Mouse (Mus musculus) heart, embryonic 13.5 days (tissue): ENCODE data around the gene Cep97. TPM values are rescaled to one million over a fixed set of nuclear protein-coding genes. Genes with fewer than 3 reads are reported as not detected.

Source experiments
- ATAC-seq: fragments of 200-750 bp; cut with Nextera tagmentation; 2 replicates; pipeline ENCODE4 v1.8.0; 2017; ENCODE audit warnings: moderate TSS enrichment; ENCODE audit not compliant: insufficient number of reproducible peaks, low FRiP score, low TSS enrichment; ENCODE audit errors: extremely low read depth
- H3K27ac ChIP-seq: fragments of 300-500 bp; sonication (generic); replicated peaks from 2 replicates; pipeline ENCODE4 v1.5.1; 2015; ENCODE audit warnings: moderate library complexity, mild to moderate bottlenecking, inconsistent platforms
- H3K27me3 ChIP-seq: fragments of 300-500 bp; sonication (generic); replicated peaks from 2 replicates; pipeline ENCODE4 v1.6.1; 2015; ENCODE audit warnings: mild to moderate bottlenecking, inconsistent platforms
- H3K36me3 ChIP-seq: fragments of 300-500 bp; sonication (generic); 2 replicates; pipeline ENCODE4 v1.6.1; 2015; ENCODE audit warnings: mild to moderate bottlenecking, inconsistent platforms
- H3K4me1 ChIP-seq: fragments of 300-500 bp; sonication (generic); 2 replicates; pipeline ENCODE4 v1.6.1; 2015; ENCODE audit warnings: inconsistent platforms
- H3K4me2 ChIP-seq: fragments of 300-500 bp; sonication (generic); 2 replicates; pipeline ENCODE4 v1.6.1; 2015; ENCODE audit warnings: inconsistent platforms, mild to moderate bottlenecking, moderate library complexity
- H3K4me3 ChIP-seq: fragments of 300-500 bp; sonication (generic); 2 replicates; pipeline ENCODE4 v1.5.1; 2015; ENCODE audit warnings: moderate library complexity, mild to moderate bottlenecking, inconsistent platforms
- H3K9ac ChIP-seq: fragments of 300-500 bp; sonication (generic); 2 replicates; pipeline ENCODE4 v1.6.1; 2015; ENCODE audit warnings: inconsistent platforms, mild to moderate bottlenecking, moderate library complexity
- H3K9me3 ChIP-seq: fragments of 300-500 bp; sonication (generic); 2 replicates; pipeline ENCODE4 v1.6.1; 2016; ENCODE audit warnings: inconsistent platforms
- WGBS: fragments of 180-500 bp; shearing (Covaris S2); methylation state at CpG from one replicate; pipeline ENCODE4 v1.1.7; 2015; ENCODE audit warnings: mixed read lengths; 5-methylcytosine and 5-hydroxymethylcytosine counted together
- polyA plus RNA-seq: library from polyadenylated mRNA; unstranded; fragments of >200 nt; fragmentation: Nextera tagmentation; extraction: Ambion mirVana; gene quantifications from 2 replicates; pipeline ENCODE4 v1.2.1, GENCODE M21; 2015

Cep97 gene
- polyA plus RNA-seq, result 7.5 and 9.1 TPM in 2 replicates

- H3K4me3 ChIP-seq, result peak within 1 kb of the TSS; percentile 85
- peak; percentile 94 for ATAC-seq
- peaks cover 12% of the 10 kb centered on the region for H3K36me3 ChIP-seq
- peak within 1 kb of the TSS; percentile 89 for H3K9ac ChIP-seq
- no peaks in the 10 kb centered on the region for H3K27me3 ChIP-seq
- peak within 1 kb of the TSS; percentile 85 for H3K4me2 ChIP-seq
- under 1% methylated on average over 24 of the region's 24 CpGs for WGBS
- 0 out of 2 replicates have a peak, but pooled peaks cover 4% of the 10 kb centered on the region for H3K9me3 ChIP-seq
- H3K4me1 ChIP-seq, result peaks cover 4% of the 10 kb centered on the region; the same call in 1 of the 2 replicates
- H3K27ac ChIP-seq, result peak within 1 kb of the TSS; percentile 73
Measured at GRCm38 (mm10) chr16:55934453-55935037, at the start of gene Cep97. Gene Cep97, minus strand, starts transcription at chr16:55934855.

GRCm38 (mm10) chr16:55974903-55975285, 40.2 kb upstream of the Cep97 start:
- WGBS, result 7% methylated on average over 14 of the region's 14 CpGs

GRCm38 (mm10) chr16:55974256-55974902, 39.7 kb upstream of the Cep97 start:
- H3K4me2 ChIP-seq, result peak overlapping the region; percentile 79
- H3K9ac ChIP-seq, result peak overlapping the region; percentile 96
- peak overlapping the region; percentile 100 for H3K4me3 ChIP-seq
- H3K9me3 ChIP-seq, result no peaks in the 10 kb centered on the region
- peak overlapping the region; percentile 93 for H3K27ac ChIP-seq
- H3K4me1 ChIP-seq, result peaks cover 37% of the 10 kb centered on the region
- peak; percentile 84 for ATAC-seq
- no peaks in the 10 kb centered on the region for H3K27me3 ChIP-seq
- H3K36me3 ChIP-seq, result peaks cover 45% of the 10 kb centered on the region
- under 1% methylated on average over 51 of the region's 55 CpGs for WGBS

More at GRCm38 (mm10) chr16:55974903-55975285, 40.2 kb upstream of the Cep97 start:
- Histone ChIP-seq H3K4me3 (peak overlapping the region; percentile 100), H3K27ac (peak overlapping the region; percentile 93), H3K36me3 (peaks cover 39% of the 10 kb centered on the region), H3K4me1 (peaks cover 32% of the 10 kb centered on the region), H3K27me3 (no peaks in the 10 kb centered on the region), H3K4me2 (peak overlapping the region; percentile 79), H3K9me3 (no peaks in the 10 kb centered on the region), H3K9ac (peak overlapping the region; percentile 96)
- ATAC-seq, result no peak

GRCm38 (mm10) chr16:55973431-55974255, 39.0 kb upstream of the Cep97 start, which contains the start of gene Zbtb11:
Gene Zbtb11, plus strand, starts transcription at chr16:55973883.
- under 1% methylated on average over 76 of the region's 86 CpGs for WGBS
- no peaks in the 10 kb centered on the region for H3K9me3 ChIP-seq
- peak within 1 kb of the TSS; percentile 93 for H3K27ac ChIP-seq
- peaks cover 43% of the 10 kb centered on the region for H3K4me1 ChIP-seq
- H3K9ac ChIP-seq, result peak within 1 kb of the TSS; percentile 96
- H3K36me3 ChIP-seq, result peaks cover 51% of the 10 kb centered on the region
- peak within 1 kb of the TSS; percentile 100 for H3K4me3 ChIP-seq
- no peaks in the 10 kb centered on the region for H3K27me3 ChIP-seq
- ATAC-seq, result peak; percentile 91
- peak within 1 kb of the TSS; percentile 79 for H3K4me2 ChIP-seq

GRCm38 (mm10) chr16:55972626-55973201, 38.1 kb upstream of the Cep97 start:
- peaks cover 45% of the 10 kb centered on the region for H3K36me3 ChIP-seq
- H3K4me3 ChIP-seq, result peak overlapping the region; percentile 100
- H3K27me3 ChIP-seq, result no peaks in the 10 kb centered on the region
- peak overlapping the region; percentile 79 for H3K4me2 ChIP-seq
- WGBS, result 53% methylated on average over 10 of the region's 10 CpGs
- H3K9ac ChIP-seq, result peak overlapping the region; percentile 71
- peaks cover 51% of the 10 kb centered on the region for H3K4me1 ChIP-seq
- H3K9me3 ChIP-seq, result no peaks in the 10 kb centered on the region
- H3K27ac ChIP-seq, result peak overlapping the region; percentile 60
- no peak for ATAC-seq

- Histone ChIP-seq H3K4me3 (no peak overlapping the region), H3K27me3 (no peaks in the 10 kb centered on the region), H3K9me3 (no peaks in the 10 kb centered on the region), H3K36me3 (peaks cover 49% of the 10 kb centered on the region), H3K9ac (no peak overlapping the region), H3K27ac (no peak overlapping the region), H3K4me1 (peaks cover 57% of the 10 kb centered on the region), H3K4me2 (no peak overlapping the region)
- WGBS, result 76% methylated on average over 6 of the region's 6 CpGs
- no peak for ATAC-seq
Measured at GRCm38 (mm10) chr16:55971735-55972615, 37.3 kb upstream of the Cep97 start.

GRCm38 (mm10) chr16:55970416-55970815, 35.8 kb upstream of the Cep97 start:
- Histone ChIP-seq H3K9me3 (no peaks in the 10 kb centered on the region), H3K36me3 (peaks cover 49% of the 10 kb centered on the region), H3K4me3 (no peak overlapping the region), H3K9ac (no peak overlapping the region), H3K4me2 (no peak overlapping the region), H3K4me1 (peaks cover 47% of the 10 kb centered on the region), H3K27ac (no peak overlapping the region), H3K27me3 (no peaks in the 10 kb centered on the region)
- no peak for ATAC-seq
- WGBS, result 90% methylated on average over 5 of the region's 5 CpGs

GRCm38 (mm10) chr16:55969147-55969546, 34.5 kb upstream of the Cep97 start:
- peaks cover 42% of the 10 kb centered on the region for H3K4me1 ChIP-seq
- no peak overlapping the region for H3K4me2 ChIP-seq
- no peaks in the 10 kb centered on the region for H3K27me3 ChIP-seq
- no peak overlapping the region for H3K9ac ChIP-seq
- no peak overlapping the region for H3K27ac ChIP-seq
- no peak overlapping the region for H3K4me3 ChIP-seq
- no peaks in the 10 kb centered on the region for H3K9me3 ChIP-seq
- WGBS, result 84% methylated on average over 3 of the region's 3 CpGs
- no peak for ATAC-seq
- peaks cover 49% of the 10 kb centered on the region for H3K36me3 ChIP-seq

GRCm38 (mm10) chr16:55967221-55967620, 32.6 kb upstream of the Cep97 start:
- Histone ChIP-seq H3K9ac (peak overlapping the region; percentile 97), H3K9me3 (no peaks in the 10 kb centered on the region), H3K36me3 (peaks cover 43% of the 10 kb centered on the region), H3K4me2 (peak overlapping the region; percentile 85), H3K4me1 (peaks cover 34% of the 10 kb centered on the region), H3K4me3 (peak overlapping the region; percentile 88), H3K27ac (peak overlapping the region; percentile 92), H3K27me3 (no peaks in the 10 kb centered on the region)
- 29% methylated on average over 1 of the region's 1 CpGs for WGBS
- no peak for ATAC-seq

GRCm38 (mm10) chr16:55966212-55966871, 31.7 kb upstream of the Cep97 start, which contains the start of gene Rpl24:
Gene Rpl24, plus strand, starts transcription at chr16:55966275.
- Histone ChIP-seq H3K4me3 (peak within 1 kb of the TSS; percentile 88), H3K27ac (peak within 1 kb of the TSS; percentile 92), H3K4me1 (peaks cover 31% of the 10 kb centered on the region), H3K9ac (peak within 1 kb of the TSS; percentile 97), H3K9me3 (no peaks in the 10 kb centered on the region), H3K4me2 (peak within 1 kb of the TSS; percentile 85), H3K27me3 (no peaks in the 10 kb centered on the region), H3K36me3 (peaks cover 35% of the 10 kb centered on the region)
- ATAC-seq, result peak; percentile 80
- under 1% methylated on average over 42 of the region's 42 CpGs for WGBS
